Mouse (Mus musculus): Measurements from ENCODE around the gene Tec. TPM values are rescaled to one million over a fixed set of nuclear protein-coding genes. Genes with fewer than 3 reads are reported as not detected.

The Tec gene
- polyA plus RNA-seq, 1 experiment from 2014 or later, result 7.9 TPM

DNA sequence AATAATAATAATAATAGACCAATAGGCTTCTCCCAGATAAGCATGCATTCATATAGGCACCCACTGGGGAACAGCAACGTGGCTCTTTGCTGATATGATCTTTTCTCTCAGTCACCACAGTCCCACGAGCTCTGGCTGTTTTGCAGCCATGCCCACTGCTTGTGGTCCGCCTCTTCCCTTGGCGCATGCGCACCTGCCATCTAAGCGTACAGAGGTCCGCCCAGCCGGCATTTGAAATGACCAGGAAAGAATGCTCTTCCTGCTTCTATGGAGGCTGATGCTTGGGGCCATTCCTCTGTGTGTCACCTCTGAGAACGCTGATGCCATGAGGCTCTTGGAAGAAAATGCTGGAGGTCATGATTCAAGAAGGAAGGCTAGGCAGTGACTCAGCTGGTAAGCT is 5.1 kb downstream of the Tec start:
- Histone ChIP-seq H3K4me1 (ENCODE audit: control insufficient read depth, insufficient read depth, low read length) (0 out of 2 replicates have a peak, but pooled peaks cover 3% of the 10 kb centered on the region), H3K27me3 (replicated peaks; ENCODE audit: control insufficient read depth, insufficient read depth, low read length) (peaks cover 18% of the 10 kb centered on the region), H3K27ac (replicated peaks; ENCODE audit: low read depth, low read length) (no peak overlapping the region), H3K4me2 (ENCODE audit: low read depth, low read length) (no peak overlapping the region), H3K4me3 (ENCODE audit: low read depth, low read length) (no peak overlapping the region), H3K9me3 (ENCODE audit: control insufficient read depth, low read length) (peaks cover 9% of the 10 kb centered on the region; the same call in 1 of the 2 replicates), H3K9ac (ENCODE audit: low read depth, low read length) (no peak overlapping the region), H3K36me3 (ENCODE audit: control insufficient read depth, insufficient read depth, low read length) (no peaks in the 10 kb centered on the region)
- ATAC-seq (ENCODE audit: low read depth) (no peak), DNase-seq (ENCODE audit: low spot score) (no peak)
- 89% methylated on average over 9 of the region's 9 CpGs for WGBS

- H3K36me3 ChIP-seq (ENCODE audit: control insufficient read depth, insufficient read depth, low read length), result no peaks in the 10 kb centered on the region
- H3K4me3 ChIP-seq (ENCODE audit: low read depth, low read length), result no peak overlapping the region
- DNase-seq (ENCODE audit: low spot score) (no peak), ATAC-seq (ENCODE audit: low read depth) (no peak)
- WGBS, result 47% methylated on average over 7 of the region's 7 CpGs
- no peak overlapping the region for H3K4me2 ChIP-seq (ENCODE audit: low read depth, low read length)
- no peak overlapping the region for H3K27ac ChIP-seq (replicated peaks; ENCODE audit: low read depth, low read length)
- H3K27me3 ChIP-seq (replicated peaks; ENCODE audit: control insufficient read depth, insufficient read depth, low read length), result peaks cover 10% of the 10 kb centered on the region
- peaks cover 9% of the 10 kb centered on the region; the same call in 1 of the 2 replicates for H3K9me3 ChIP-seq (ENCODE audit: control insufficient read depth, low read length)
- no peaks in the 10 kb centered on the region for H3K4me1 ChIP-seq (ENCODE audit: control insufficient read depth, insufficient read depth, low read length)
- H3K9ac ChIP-seq (ENCODE audit: low read depth, low read length), result no peak overlapping the region
These were observed 6.4 kb downstream of the Tec start for GRCm38 (mm10) chr5:72861726-72862385.

- no peak for ATAC-seq (ENCODE audit: low read depth)
- H3K4me2 ChIP-seq (ENCODE audit: low read depth, low read length), result no peak overlapping the region
- no peak for DNase-seq (ENCODE audit: low spot score)
- 78% methylated on average over 8 of the region's 8 CpGs for WGBS
- peaks cover 9% of the 10 kb centered on the region; the same call in 1 of the 2 replicates for H3K9me3 ChIP-seq (ENCODE audit: control insufficient read depth, low read length)
- no peak overlapping the region for H3K9ac ChIP-seq (ENCODE audit: low read depth, low read length)
- no peaks in the 10 kb centered on the region for H3K36me3 ChIP-seq (ENCODE audit: control insufficient read depth, insufficient read depth, low read length)
- H3K27ac ChIP-seq (replicated peaks; ENCODE audit: low read depth, low read length), result no peak overlapping the region
- peaks cover 4% of the 10 kb centered on the region; the same call in 1 of the 2 replicates for H3K4me1 ChIP-seq (ENCODE audit: control insufficient read depth, insufficient read depth, low read length)
- H3K4me3 ChIP-seq (ENCODE audit: low read depth, low read length), result no peak overlapping the region
- H3K27me3 ChIP-seq (replicated peaks; ENCODE audit: control insufficient read depth, insufficient read depth, low read length), result 0 out of 2 replicates have a peak, but pooled peaks cover under 1% of the 10 kb centered on the region
These were observed 7.4 kb downstream of the Tec start for GRCm38 (mm10) chr5:72860899-72861298.

GRCm38 (mm10) chr5:72858306-72858705 is 10.0 kb downstream of the Tec start:
- Histone ChIP-seq H3K4me3 (ENCODE audit: low read depth, low read length) (no peak overlapping the region), H3K9me3 (ENCODE audit: control insufficient read depth, low read length) (peaks cover 9% of the 10 kb centered on the region; the same call in 1 of the 2 replicates), H3K9ac (ENCODE audit: low read depth, low read length) (no peak overlapping the region), H3K27me3 (replicated peaks; ENCODE audit: control insufficient read depth, insufficient read depth, low read length) (no peaks in the 10 kb centered on the region), H3K36me3 (ENCODE audit: control insufficient read depth, insufficient read depth, low read length) (no peaks in the 10 kb centered on the region), H3K4me1 (ENCODE audit: control insufficient read depth, insufficient read depth, low read length) (peaks cover 9% of the 10 kb centered on the region), H3K27ac (replicated peaks; ENCODE audit: low read depth, low read length) (no peak overlapping the region), H3K4me2 (ENCODE audit: low read depth, low read length) (no peak overlapping the region)
- no peak for DNase-seq (ENCODE audit: low spot score)
- no peak for ATAC-seq (ENCODE audit: low read depth)
- 92% methylated on average over 12 of the region's 12 CpGs for WGBS

DNA sequence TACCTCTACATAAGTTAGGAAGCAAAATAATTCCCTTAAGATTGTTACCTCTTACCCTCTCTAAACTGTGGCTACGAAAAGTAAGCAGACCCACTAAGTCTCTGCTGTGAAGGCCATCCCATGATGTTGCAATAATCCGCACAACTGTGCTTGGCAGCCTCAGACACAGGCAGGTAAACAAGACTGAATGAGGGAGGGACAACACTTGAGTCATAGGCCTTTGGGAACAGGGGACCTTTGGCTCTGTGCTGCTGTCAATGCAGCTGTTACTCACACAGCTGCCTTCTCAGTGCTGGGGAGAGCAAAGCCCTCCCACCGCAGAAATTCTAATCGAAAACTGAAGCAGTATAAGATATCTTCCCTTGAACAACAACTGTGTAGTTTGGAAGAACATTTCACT is 10.5 kb downstream of the Tec start:
- Histone ChIP-seq H3K4me1 (ENCODE audit: control insufficient read depth, insufficient read depth, low read length) (peaks cover 9% of the 10 kb centered on the region), H3K9me3 (ENCODE audit: control insufficient read depth, low read length) (peaks cover 9% of the 10 kb centered on the region; the same call in 1 of the 2 replicates), H3K27me3 (replicated peaks; ENCODE audit: control insufficient read depth, insufficient read depth, low read length) (no peaks in the 10 kb centered on the region), H3K4me2 (ENCODE audit: low read depth, low read length) (no peak overlapping the region), H3K4me3 (ENCODE audit: low read depth, low read length) (no peak overlapping the region), H3K9ac (ENCODE audit: low read depth, low read length) (no peak overlapping the region), H3K36me3 (ENCODE audit: control insufficient read depth, insufficient read depth, low read length) (no peaks in the 10 kb centered on the region), H3K27ac (replicated peaks; ENCODE audit: low read depth, low read length) (no peak overlapping the region)
- DNase-seq (ENCODE audit: low spot score) (peak; percentile 61), ATAC-seq (ENCODE audit: low read depth) (peak; percentile 20)
- 58% methylated on average over 4 of the region's 4 CpGs for WGBS

- no peak overlapping the region for H3K4me2 ChIP-seq (ENCODE audit: low read depth, low read length)
- H3K4me3 ChIP-seq (ENCODE audit: low read depth, low read length), result no peak overlapping the region
- H3K36me3 ChIP-seq (ENCODE audit: control insufficient read depth, insufficient read depth, low read length), result no peaks in the 10 kb centered on the region
- DNase-seq (ENCODE audit: low spot score) (no peak), ATAC-seq (ENCODE audit: low read depth) (no peak)
- WGBS, result 70% methylated on average over 8 of the region's 8 CpGs
- peak overlapping the region; percentile 23 for H3K27ac ChIP-seq (replicated peaks; ENCODE audit: low read depth, low read length)
- H3K4me1 ChIP-seq (ENCODE audit: control insufficient read depth, insufficient read depth, low read length), result peaks cover 9% of the 10 kb centered on the region
- no peak overlapping the region for H3K9ac ChIP-seq (ENCODE audit: low read depth, low read length)
- no peaks in the 10 kb centered on the region for H3K27me3 ChIP-seq (replicated peaks; ENCODE audit: control insufficient read depth, insufficient read depth, low read length)
- peaks cover 9% of the 10 kb centered on the region; the same call in 1 of the 2 replicates for H3K9me3 ChIP-seq (ENCODE audit: control insufficient read depth, low read length)
These were observed 11.9 kb downstream of the Tec start for GRCm38 (mm10) chr5:72856255-72856878.

- no peak overlapping the region for H3K9ac ChIP-seq (ENCODE audit: low read depth, low read length)
- DNase-seq (ENCODE audit: low spot score) (peak; percentile 95), ATAC-seq (ENCODE audit: low read depth) (peak; percentile 91)
- H3K4me3 ChIP-seq (ENCODE audit: low read depth, low read length), result no peak overlapping the region
- WGBS, result 10% methylated on average over 3 of the region's 3 CpGs
- H3K27me3 ChIP-seq (replicated peaks; ENCODE audit: control insufficient read depth, insufficient read depth, low read length), result no peaks in the 10 kb centered on the region
- peak overlapping the region; percentile 67 for H3K27ac ChIP-seq (replicated peaks; ENCODE audit: low read depth, low read length)
- no peaks in the 10 kb centered on the region for H3K36me3 ChIP-seq (ENCODE audit: control insufficient read depth, insufficient read depth, low read length)
- peaks cover 9% of the 10 kb centered on the region; the same call in 1 of the 2 replicates for H3K9me3 ChIP-seq (ENCODE audit: control insufficient read depth, low read length)
- peaks cover 9% of the 10 kb centered on the region for H3K4me1 ChIP-seq (ENCODE audit: control insufficient read depth, insufficient read depth, low read length)
- no peak overlapping the region for H3K4me2 ChIP-seq (ENCODE audit: low read depth, low read length)
These were observed 12.6 kb downstream of the Tec start for GRCm38 (mm10) chr5:72855685-72856124.

GRCm38 (mm10) chr5:72854141-72854990 is 13.9 kb downstream of the Tec start:
- Histone ChIP-seq H3K4me1 (ENCODE audit: control insufficient read depth, insufficient read depth, low read length) (peaks cover 9% of the 10 kb centered on the region), H3K27ac (replicated peaks; ENCODE audit: low read depth, low read length) (no peak overlapping the region)
- WGBS, result 82% methylated on average over 6 of the region's 6 CpGs

More at GRCm38 (mm10) chr5:72854141-72854990, 13.9 kb downstream of the Tec start:
- H3K27me3 ChIP-seq (replicated peaks; ENCODE audit: control insufficient read depth, insufficient read depth, low read length), result no peaks in the 10 kb centered on the region
- no peak overlapping the region for H3K4me2 ChIP-seq (ENCODE audit: low read depth, low read length)
- H3K9me3 ChIP-seq (ENCODE audit: control insufficient read depth, low read length), result 0 out of 2 replicates have a peak, but pooled peaks cover 6% of the 10 kb centered on the region
- DNase-seq (ENCODE audit: low spot score) (no peak), ATAC-seq (ENCODE audit: low read depth) (no peak)
- no peak overlapping the region for H3K9ac ChIP-seq (ENCODE audit: low read depth, low read length)
- no peak overlapping the region for H3K4me3 ChIP-seq (ENCODE audit: low read depth, low read length)
- H3K36me3 ChIP-seq (ENCODE audit: control insufficient read depth, insufficient read depth, low read length), result no peaks in the 10 kb centered on the region
